Mouse (Mus musculus): ENCODE measurements at regions not wholly inside any gene's neighbourhood (a gene's known extent, or its start where the extent isn't known, plus 50 kb on each side); places are given as distances from the start of the nearest gene placed in this dataset.
"Not testable (repeated sequence)": the region's sequence is repeated elsewhere in the genome, so short reads cannot be mapped to it uniquely, and the experiment has no call there.

DNA sequence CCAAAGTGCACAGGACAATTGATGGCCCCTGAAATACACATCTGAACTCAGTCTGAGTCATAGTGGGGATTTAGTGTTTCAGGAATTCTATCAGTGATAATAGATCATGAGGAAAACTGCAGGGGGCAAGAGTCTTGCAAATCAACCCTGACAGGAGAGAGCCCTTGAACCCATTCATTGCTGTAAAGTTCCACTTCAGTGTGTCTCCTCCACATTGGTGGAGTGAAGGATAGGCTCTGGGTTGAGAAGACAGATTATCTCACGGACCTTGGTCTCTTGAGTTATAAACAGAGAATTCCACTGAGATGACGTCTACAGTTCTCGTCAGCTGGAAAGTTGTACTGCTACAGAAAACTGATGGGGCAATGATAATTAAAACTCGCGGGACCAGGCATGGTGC is 97.3 kb upstream of the Abca1 start:
- H3K79me3 ChIP-seq (ENCODE audit: low read depth) = no peaks in the 10 kb centered on the region

DNA sequence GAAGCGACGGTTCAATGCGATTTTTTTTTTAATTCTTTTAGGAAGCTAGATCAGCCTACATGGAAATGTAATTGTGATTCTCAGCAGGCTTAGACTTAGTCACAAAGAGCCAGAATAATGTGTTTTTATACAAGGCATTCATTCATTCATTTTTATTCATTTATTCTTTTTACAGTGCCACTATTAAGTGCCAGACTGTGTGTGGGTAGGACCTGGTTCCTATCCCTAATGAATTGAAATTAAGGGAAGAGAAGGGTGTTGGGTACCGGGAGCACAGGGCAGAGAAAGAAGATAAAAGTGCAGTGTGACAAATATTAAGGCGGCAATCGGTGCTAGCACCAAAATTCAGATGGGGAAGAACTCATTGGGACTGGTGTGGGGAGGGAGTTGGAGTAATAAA is 94.8 kb upstream of the Abca1 start:
- TF ChIP-seq FOSL1 (IDR thresholded peaks at IDR 0.05; ENCODE audit: insufficient read depth, low read length, poor library complexity, severe bottlenecking) (no peak), USF1 (IDR thresholded peaks at IDR 0.05; ENCODE audit: low read depth) (no peak), CTCF (IDR thresholded peaks at IDR 0.05; ENCODE audit: control insufficient read depth, insufficient read depth, insufficient read length) (no peak), MAX (IDR thresholded peaks at IDR 0.05) (no peak), CEBPB (IDR thresholded peaks at IDR 0.05; ENCODE audit: low read depth) (no peak), MYOD1 (IDR thresholded peaks at IDR 0.05; ENCODE audit: control insufficient read depth, insufficient read length, low read depth) (no peak), MYOG (IDR thresholded peaks at IDR 0.05; ENCODE audit: control insufficient read depth, extremely low read depth, insufficient read length) (no peak)
- Histone ChIP-seq H3K36me3 (ENCODE audit: control insufficient read depth, insufficient read depth) (no peaks in the 10 kb centered on the region), H3K4me3 (ENCODE audit: insufficient read depth, poor library complexity, severe bottlenecking) (no peak overlapping the region), H3K27me3 (ENCODE audit: control insufficient read depth, insufficient read depth, insufficient read length) (peaks cover 22% of the 10 kb centered on the region), H3K79me3 (ENCODE audit: low read depth) (no peaks in the 10 kb centered on the region), H3K79me2 (ENCODE audit: control insufficient read depth, insufficient read depth) (no peaks in the 10 kb centered on the region), H3ac (ENCODE audit: control insufficient read depth, insufficient read length, low read depth) (no peak overlapping the region)

More for the DNA sequence above, 97.3 kb upstream of the Abca1 start:
- Histone ChIP-seq H3K27me3 (ENCODE audit: control insufficient read depth, insufficient read depth, insufficient read length) (peaks cover 17% of the 10 kb centered on the region), H3K36me3 (ENCODE audit: control insufficient read depth, insufficient read depth) (no peaks in the 10 kb centered on the region), H3K79me2 (ENCODE audit: control insufficient read depth, insufficient read depth) (no peaks in the 10 kb centered on the region), H3ac (ENCODE audit: control insufficient read depth, insufficient read length, low read depth) (no peak overlapping the region), H3K4me3 (ENCODE audit: insufficient read depth, poor library complexity, severe bottlenecking) (no peak overlapping the region)
- TF ChIP-seq MAX (IDR thresholded peaks at IDR 0.05) (no peak), FOSL1 (IDR thresholded peaks at IDR 0.05; ENCODE audit: insufficient read depth, low read length, poor library complexity, severe bottlenecking) (no peak), MYOG (IDR thresholded peaks at IDR 0.05; ENCODE audit: control insufficient read depth, extremely low read depth, insufficient read length) (no peak), CEBPB (IDR thresholded peaks at IDR 0.05; ENCODE audit: low read depth) (no peak)

DNA sequence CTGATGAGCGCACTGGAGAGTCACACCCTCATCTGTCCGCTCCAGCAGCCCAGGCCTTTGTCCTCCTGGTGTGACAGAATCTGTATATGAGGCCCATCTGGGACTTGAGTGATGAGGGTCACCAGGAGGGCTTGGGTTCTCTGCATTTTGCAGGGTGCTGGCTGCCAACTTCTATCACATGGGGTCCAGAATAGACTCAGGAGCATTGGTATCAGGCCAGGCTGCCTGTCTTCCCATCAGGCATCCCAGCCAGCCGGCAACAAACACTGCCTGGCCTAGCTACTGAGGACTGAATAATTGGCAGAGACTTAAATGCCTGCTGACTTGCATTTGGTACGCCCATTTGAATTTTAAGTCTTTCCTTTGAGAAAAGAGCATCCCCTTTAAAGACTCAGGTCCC is 94.0 kb upstream of the Abca1 start:
- H3K4me3 ChIP-seq (ENCODE audit: insufficient read depth, poor library complexity, severe bottlenecking) = no peak overlapping the region
- no peaks in the 10 kb centered on the region for H3K79me2 ChIP-seq (ENCODE audit: control insufficient read depth, insufficient read depth)
- no peaks in the 10 kb centered on the region for H3K36me3 ChIP-seq (ENCODE audit: control insufficient read depth, insufficient read depth)
- H3K79me3 ChIP-seq (ENCODE audit: low read depth) = no peaks in the 10 kb centered on the region
- no peak overlapping the region for H3ac ChIP-seq (ENCODE audit: control insufficient read depth, insufficient read length, low read depth)
- no peak for TF ChIP-seq USF1 (IDR thresholded peaks at IDR 0.05; ENCODE audit: low read depth)
- TF ChIP-seq FOSL1 (IDR thresholded peaks at IDR 0.05; ENCODE audit: insufficient read depth, low read length, poor library complexity, severe bottlenecking) = no peak
- TF ChIP-seq MAX (IDR thresholded peaks at IDR 0.05) = no peak
- TF ChIP-seq MYOG (IDR thresholded peaks at IDR 0.05; ENCODE audit: control insufficient read depth, extremely low read depth, insufficient read length) = no peak
- no peak for TF ChIP-seq CEBPB (IDR thresholded peaks at IDR 0.05; ENCODE audit: low read depth)
- no peak for TF ChIP-seq MYOD1 (IDR thresholded peaks at IDR 0.05; ENCODE audit: control insufficient read depth, insufficient read length, low read depth)
- no peak for TF ChIP-seq CTCF (IDR thresholded peaks at IDR 0.05; ENCODE audit: control insufficient read depth, insufficient read depth, insufficient read length)
- H3K27me3 ChIP-seq (ENCODE audit: control insufficient read depth, insufficient read depth, insufficient read length) = peaks cover 20% of the 10 kb centered on the region

DNA sequence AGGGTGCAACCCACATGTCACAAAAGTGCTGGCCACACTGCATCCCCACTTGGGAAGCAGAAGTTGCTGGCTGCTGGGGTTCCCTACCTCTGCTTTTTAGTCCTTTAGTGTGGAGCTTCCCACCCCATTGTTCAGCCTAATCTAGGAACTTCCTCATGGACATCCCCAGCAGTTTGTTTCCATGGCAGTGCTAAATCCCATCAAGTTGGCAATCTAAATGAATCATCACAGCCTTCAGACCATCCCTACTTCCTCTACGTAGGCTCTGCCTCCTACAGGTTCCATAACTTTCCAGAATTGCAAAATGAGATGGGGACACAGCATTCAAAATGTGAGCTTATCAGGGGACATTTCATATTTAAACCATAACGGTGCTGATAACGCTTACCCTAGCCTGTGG is 90.6 kb upstream of the Abca1 start:
- TF ChIP-seq MYOG (IDR thresholded peaks at IDR 0.05; ENCODE audit: control insufficient read depth, extremely low read depth, insufficient read length) (no peak), MAX (IDR thresholded peaks at IDR 0.05) (no peak), CEBPB (IDR thresholded peaks at IDR 0.05; ENCODE audit: low read depth) (no peak), MYOD1 (IDR thresholded peaks at IDR 0.05; ENCODE audit: control insufficient read depth, insufficient read length, low read depth) (no peak), CTCF (IDR thresholded peaks at IDR 0.05; ENCODE audit: control insufficient read depth, insufficient read depth, insufficient read length) (no peak)
- Histone ChIP-seq H3K79me2 (ENCODE audit: control insufficient read depth, insufficient read depth) (no peaks in the 10 kb centered on the region), H3ac (ENCODE audit: control insufficient read depth, insufficient read length, low read depth) (no peak overlapping the region), H3K36me3 (ENCODE audit: control insufficient read depth, insufficient read depth) (no peaks in the 10 kb centered on the region), H3K79me3 (ENCODE audit: low read depth) (no peaks in the 10 kb centered on the region), H3K27me3 (ENCODE audit: control insufficient read depth, insufficient read depth, insufficient read length) (peaks cover 23% of the 10 kb centered on the region), H3K4me3 (ENCODE audit: insufficient read depth, poor library complexity, severe bottlenecking) (no peak overlapping the region)

DNA sequence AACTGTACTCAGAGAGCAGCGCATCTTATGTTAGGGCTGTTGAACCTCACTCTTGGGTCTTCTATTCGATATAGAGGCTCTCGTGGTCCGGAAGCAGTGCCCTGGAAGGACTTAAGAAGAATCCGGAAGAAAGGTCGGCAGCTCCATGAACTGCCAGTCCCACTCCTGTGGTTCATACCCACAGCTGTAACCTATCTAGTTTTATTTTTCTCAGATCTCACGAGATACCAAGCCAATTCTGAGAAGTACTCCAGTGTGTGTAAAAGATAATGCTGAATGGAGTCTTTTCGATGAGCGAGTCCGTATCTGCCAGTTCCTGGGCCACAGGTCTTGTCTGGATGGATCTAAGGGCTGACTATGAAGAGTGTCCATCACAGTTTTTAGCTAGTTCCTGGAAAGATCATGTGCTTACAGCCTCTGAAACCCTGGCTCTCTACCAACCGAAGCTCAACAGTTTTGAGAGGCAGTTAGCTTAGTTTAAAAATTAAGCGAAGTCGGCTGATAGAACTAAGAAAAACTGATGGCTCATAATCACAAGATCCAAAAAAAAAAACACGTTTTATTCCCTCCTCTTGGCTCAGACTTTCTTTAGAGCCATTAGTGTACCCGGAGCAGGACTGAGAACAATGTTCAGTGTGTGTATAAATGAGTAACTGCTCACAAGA is 86.5 kb upstream of the Abca1 start:
- no peak for TF ChIP-seq MYOD1 (IDR thresholded peaks at IDR 0.05; ENCODE audit: control insufficient read depth, insufficient read length, low read depth)
- TF ChIP-seq MYOG (IDR thresholded peaks at IDR 0.05; ENCODE audit: control insufficient read depth, extremely low read depth, insufficient read length) = no peak
- no peak for TF ChIP-seq MAX (IDR thresholded peaks at IDR 0.05)
- TF ChIP-seq FOSL1 (IDR thresholded peaks at IDR 0.05; ENCODE audit: insufficient read depth, low read length, poor library complexity, severe bottlenecking) = no peak
- no peak for TF ChIP-seq USF1 (IDR thresholded peaks at IDR 0.05; ENCODE audit: low read depth)
- TF ChIP-seq CTCF (IDR thresholded peaks at IDR 0.05; ENCODE audit: control insufficient read depth, insufficient read depth, insufficient read length) = no peak
- Histone ChIP-seq H3ac (ENCODE audit: control insufficient read depth, insufficient read length, low read depth) (no peak overlapping the region), H3K79me2 (ENCODE audit: control insufficient read depth, insufficient read depth) (no peaks in the 10 kb centered on the region), H3K4me3 (ENCODE audit: insufficient read depth, poor library complexity, severe bottlenecking) (no peak overlapping the region), H3K36me3 (ENCODE audit: control insufficient read depth, insufficient read depth) (no peaks in the 10 kb centered on the region), H3K27me3 (ENCODE audit: control insufficient read depth, insufficient read depth, insufficient read length) (peaks cover 20% of the 10 kb centered on the region), H3K79me3 (ENCODE audit: low read depth) (no peaks in the 10 kb centered on the region)

DNA sequence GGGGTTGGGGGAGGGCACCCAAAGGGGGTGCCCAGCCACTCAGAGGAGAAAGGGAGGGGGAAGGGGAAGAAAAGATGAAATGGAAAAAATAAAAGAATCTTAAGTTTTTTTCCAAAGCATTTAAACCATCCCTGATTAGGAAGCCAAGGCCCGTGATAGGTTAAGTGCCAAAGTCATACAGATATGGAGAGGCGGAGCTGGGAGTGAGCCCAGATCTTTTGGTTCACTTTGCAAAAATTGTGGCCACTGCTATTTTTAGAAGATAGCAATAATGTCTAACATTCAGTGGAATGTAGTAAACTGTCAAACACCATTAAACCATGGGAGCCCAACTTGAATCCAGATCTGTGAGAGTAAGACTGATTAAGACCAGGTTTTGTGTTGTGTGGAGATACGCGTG is 85.9 kb upstream of the Abca1 start:
- TF ChIP-seq USF1 (IDR thresholded peaks at IDR 0.05; ENCODE audit: low read depth) (no peak), MYOD1 (IDR thresholded peaks at IDR 0.05; ENCODE audit: control insufficient read depth, insufficient read length, low read depth) (no peak), MYOG (IDR thresholded peaks at IDR 0.05; ENCODE audit: control insufficient read depth, extremely low read depth, insufficient read length) (no peak), CEBPB (IDR thresholded peaks at IDR 0.05; ENCODE audit: low read depth) (no peak), MAX (IDR thresholded peaks at IDR 0.05) (no peak), FOSL1 (IDR thresholded peaks at IDR 0.05; ENCODE audit: insufficient read depth, low read length, poor library complexity, severe bottlenecking) (no peak), CTCF (IDR thresholded peaks at IDR 0.05; ENCODE audit: control insufficient read depth, insufficient read depth, insufficient read length) (no peak)
- Histone ChIP-seq H3K36me3 (ENCODE audit: control insufficient read depth, insufficient read depth) (no peaks in the 10 kb centered on the region), H3K79me3 (ENCODE audit: low read depth) (no peaks in the 10 kb centered on the region), H3K27me3 (ENCODE audit: control insufficient read depth, insufficient read depth, insufficient read length) (peaks cover 19% of the 10 kb centered on the region), H3K4me3 (ENCODE audit: insufficient read depth, poor library complexity, severe bottlenecking) (no peak overlapping the region), H3K79me2 (ENCODE audit: control insufficient read depth, insufficient read depth) (no peaks in the 10 kb centered on the region), H3ac (ENCODE audit: control insufficient read depth, insufficient read length, low read depth) (no peak overlapping the region)

DNA sequence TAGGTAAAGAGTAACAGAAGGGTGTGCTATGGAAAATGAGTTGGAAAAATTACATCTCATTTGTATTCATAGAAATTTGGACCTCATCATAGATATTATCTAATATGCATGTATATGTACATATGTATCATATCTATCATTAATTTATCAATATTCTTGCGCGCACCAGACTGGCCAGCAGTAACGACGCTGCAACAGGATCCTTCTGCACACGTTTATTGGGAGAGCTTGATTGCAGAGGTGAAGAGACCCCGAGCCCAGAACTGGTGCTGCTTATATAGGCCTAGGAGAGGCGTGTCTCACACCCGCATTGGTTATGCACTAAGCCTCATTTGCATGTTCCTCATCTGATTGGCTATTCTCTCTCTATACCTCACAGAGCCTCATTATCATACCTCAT is 83.8 kb upstream of the Abca1 start:
- H3ac ChIP-seq (ENCODE audit: control insufficient read depth, insufficient read length, low read depth); H3K79me3 ChIP-seq (ENCODE audit: low read depth); H3K79me2 ChIP-seq (ENCODE audit: control insufficient read depth, insufficient read depth); H3K27me3 ChIP-seq (ENCODE audit: control insufficient read depth, insufficient read depth, insufficient read length); H3K36me3 ChIP-seq (ENCODE audit: control insufficient read depth, insufficient read depth); H3K4me3 ChIP-seq (ENCODE audit: insufficient read depth, poor library complexity, severe bottlenecking): not testable (repeated sequence)
